Mouse (Mus musculus) left cerebral cortex, postnatal 4 days (tissue): ENCODE measurements around the gene Serpina16. TPM values are rescaled to one million over a fixed set of nuclear protein-coding genes. Genes with fewer than 3 reads are reported as not detected.
A peak's percentile ranks its signal among the peaks of the same experiment; 100 is the strongest.

ENCODE experiments used
- DNase-seq: peaks from one replicate; pipeline ENCODE4 v3.0.0-alpha.2; 2022
- intact Hi-C: fragments of 180-260 bp; cut with DNase I; formaldehyde crosslinking; loops from one replicate; pipeline ENCODE4 v1.15.1; 2025
- total RNA-seq, 2 experiments: library from RNA; stranded (reverse); gene quantifications; 2 replicates each; pipeline ENCODE4 v1.2.3; 2021

Gene Serpina16
- total RNA-seq, 2 experiments from 2014 or later: not detected

GRCm38 (mm10) chr12:103657991-103658390 lies 17.9 kb downstream of the Serpina16 start:
- DNase-seq: no peak
- intact Hi-C loops: no loop called here

GRCm38 (mm10) chr12:103656848-103657626 lies 18.9 kb downstream of the Serpina16 start, which contains the start of gene Serpina6:
Gene Serpina6 (minus strand): TSS chr12:103657212.
- intact Hi-C loops: no loop called here
- no peak for DNase-seq

GRCm38 (mm10) chr12:103655123-103656044 lies 20.6 kb downstream of the Serpina16 start:
- intact Hi-C loops: no loop called here
- DNase-seq: no peak

- DNase-seq: no peak
- intact Hi-C loops: no loop called here
These were observed 22.1 kb downstream of the Serpina16 start for GRCm38 (mm10) chr12:103653836-103654235.

- intact Hi-C loops: loop anchor here (10.0 kb wide), 2 partner anchors 102 to 132 kb away; no protein-coding TSS in a partner anchor
- DNase-seq: no peak
These were observed 29.6 kb downstream of the Serpina16 start for GRCm38 (mm10) chr12:103646314-103646713.

- intact Hi-C loops: loop anchor here (5.0 to 10.0 kb wide), 3 partner anchors 100 to 217 kb away; partner anchors contain the start of gene Ddx24
- DNase-seq: no peak
These were observed 31.3 kb downstream of the Serpina16 start for GRCm38 (mm10) chr12:103644601-103645000.

GRCm38 (mm10) chr12:103643818-103644217 lies 32.1 kb downstream of the Serpina16 start:
- intact Hi-C loops: loop anchor here (5.0 to 10.0 kb wide), 3 partner anchors 99 to 217 kb away; partner anchors contain the start of gene Ddx24
- no peak for DNase-seq

GRCm38 (mm10) chr12:103643336-103643735 lies 32.6 kb downstream of the Serpina16 start:
- intact Hi-C loops: loop anchor here (5.0 to 10.0 kb wide), 3 partner anchors 99 to 216 kb away; partner anchors contain the start of gene Ddx24
- peak; percentile 83 for DNase-seq

GRCm38 (mm10) chr12:103635846-103636245 lies 40.1 kb downstream of the Serpina16 start:
- no peak for DNase-seq
- intact Hi-C loops: no loop called here

- DNase-seq: no peak
- intact Hi-C loops: no loop called here
These were observed 41.5 kb downstream of the Serpina16 start for GRCm38 (mm10) chr12:103634430-103634829.

- intact Hi-C loops: no loop called here
These were observed 44.7 kb downstream of the Serpina16 start, which contains the start of gene Serpina10 for GRCm38 (mm10) chr12:103631203-103631612. Gene Serpina10 (minus strand): TSS chr12:103631444.

More at GRCm38 (mm10) chr12:103631203-103631612, 44.7 kb downstream of the Serpina16 start, which contains the start of gene Serpina10:
- DNase-seq: no peak

Other genes starting within 250 kb of the Serpina16 start
- 10 to 100 TPM; 19.2 to 23.7 TPM for gene Ifi27, start 241.9 kb downstream of the Serpina16 start, total RNA-seq
- 1 to 10 TPM; 1.6 to 2.1 TPM for gene Ifi27l2a, start 232.5 kb downstream of the Serpina16 start, total RNA-seq
- gene Ifi27l2b, start 218.9 kb downstream of the Serpina16 start, total RNA-seq: not detected
- 1 to 10 TPM; 7.2 to 8.1 TPM for gene Ppp4r4, start 143.9 kb downstream of the Serpina16 start, total RNA-seq
- not detected for gene Serpina10, start 44.7 kb downstream of the Serpina16 start, total RNA-seq
- not detected for gene Serpina6, start 18.9 kb downstream of the Serpina16 start, total RNA-seq
- not detected for gene Serpina1f, start 19.4 kb upstream of the Serpina16 start, total RNA-seq
- gene Serpina1d, start 97.5 kb upstream of the Serpina16 start, total RNA-seq: not detected
- gene Serpina1b, start 154.2 kb upstream of the Serpina16 start, total RNA-seq: not detected
- not detected for gene Serpina1a, start 187.4 kb upstream of the Serpina16 start, total RNA-seq
- not detected for gene Serpina1c, start 228.7 kb upstream of the Serpina16 start, total RNA-seq